In genomic region chr19:32231292-32231691, GRCm38 (mm10) we compare ENCODE assay signal across 17 mouse cellular contexts.
DNase-seq lines count a peak whose midpoint lies in the region; ATAC-seq lines count a peak whose summit lies in the region.
"Had no signal": no experiment of that assay in that cellular context is flagged by ENCODE, and none has a peak within 500 bp of the region (broad histone marks: within the 10 kb centered on the region; RNA-seq: fewer than 3 reads in every experiment).

No protein-coding gene starts in this region.

- DNase-seq in frontal cortex, postnatal 14 days (ENCODE audit: low spot score in 2 of 2), result no peak
- peak; percentile 16 to 61 for DNase-seq in layer of hippocampus, adult 18-20 months (ENCODE audit: low spot score in 2 of 2)
- DNase-seq in layer of hippocampus, adult 8-10 months (ENCODE audit: low spot score in 2 of 2), result no peak
- peak; percentile 56 for DNase-seq in ES-CJ7 (ENCODE audit: low read depth, low spot score)
- DNase-seq in layer of hippocampus, postnatal 14 days (ENCODE audit: low spot score in 2 of 2), result peak; percentile 34 to 47
- no peak for DNase-seq in embryo, embryonic 11 days
- DNase-seq: adrenal gland, postnatal 25 days; cerebellum, adult 8-10 months; gastrocnemius, adult 2 months; kidney, adult 11 months; kidney, postnatal 25 days; lung, adult 18-20 months; right cerebral cortex, postnatal 4 days; thymus, postnatal 36 days had no signal

- peak; percentile 88 for ATAC-seq in frontal cortex, adult (ENCODE audit: low TSS enrichment)
- ATAC-seq: activated CD4-positive, CD25-positive, alpha-beta regulatory T cell, adult 4 months; forebrain, embryonic 13.5 days had no signal

Comparison
In these comparisons a context has a peak if more than half of its experiments do, and no peak if none do; other contexts are left out.
1. DNase-seq: peak in layer of hippocampus, adult 18-20 months (2 of 2), ES-CJ7 (single experiment) and layer of hippocampus, postnatal 14 days (2 of 2); none in frontal cortex, postnatal 14 days (0 of 2), layer of hippocampus, adult 8-10 months (0 of 2) and embryo, embryonic 11 days (single experiment).